Mouse (Mus musculus): ENCODE measurements around the gene Ints4.

- TF ChIP-seq CTCF (IDR thresholded peaks at IDR 0.05; ENCODE audit: control insufficient read depth, insufficient read depth, low read length) (no peak), POLR2A (IDR thresholded peaks at IDR 0.05; ENCODE audit: borderline replicate concordance, control insufficient read depth, low read depth, low read length) (no peak)
Measured at GRCm38 (mm10) chr7:97452196-97452595, 28.6 kb upstream of the Ints4 start.
